Mouse (Mus musculus) embryonic stem cell, embryonic (primary cell): Measurements from ENCODE around the gene Nav2.

Source experiments
- CTCF ChIA-PET, 4 experiments: fragments of 300-600 bp in 2 of 4; fragments of 350-600 bp in 2 of 4; sonication (Branson Sonifier 250); formaldehyde crosslinking; loops; one replicate each; lab custom pipeline; 2022; ENCODE audit warnings: inconsistent platforms in 2 of 4; lab: Charles Lee
- POLR2A ChIA-PET, 4 experiments: fragments of 300-600 bp in 2 of 4; fragments of 350-600 bp in 2 of 4; sonication (Branson Sonifier 250); formaldehyde crosslinking; loops; one replicate each; lab custom pipeline; 2022; ENCODE audit warnings: antibody characterized with exemption in 4 of 4, inconsistent platforms in 1 of 4; lab: Charles Lee

The Nav2 gene

GRCm38 (mm10) chr7:49128224-49128623, 219.7 kb downstream of the Nav2 start:
- ChIA-PET POLR2A (no interaction called here), CTCF (interaction anchor here in 2 of 4 experiments (1.3 to 1.5 kb wide), 2 partner anchors 144 to 145 kb away, joined by 4 to 6 read pairs; no protein-coding TSS in a partner anchor)

GRCm38 (mm10) chr7:49132851-49133351, 224.4 kb downstream of the Nav2 start:
- CTCF ChIA-PET, result interaction anchor here (0.5 to 3.3 kb wide), 62 partner anchors 8 to 620 kb away, joined by 3 to 59 read pairs (median 4); partner anchors contain the start of gene E2f8 (in 1 of the 4)
- POLR2A ChIA-PET, result interaction anchor here in 2 of 4 experiments (0.6 to 1.4 kb wide), 5 partner anchors 113 to 291 kb away, joined by 3 to 6 read pairs (median 4); no protein-coding TSS in a partner anchor

GRCm38 (mm10) chr7:49134396-49134795, 225.9 kb downstream of the Nav2 start:
- CTCF ChIA-PET, result interaction anchor here in 3 of 4 experiments (0.6 to 3.3 kb wide), 7 partner anchors 11 to 208 kb away, joined by 5 to 59 read pairs (median 19); no protein-coding TSS in a partner anchor
- POLR2A ChIA-PET, result interaction anchor here in 1 of 4 experiments (0.6 kb wide), 1 partner anchor 215 kb away, joined by 7 read pairs; no protein-coding TSS in a partner anchor

GRCm38 (mm10) chr7:49139762-49140161, 231.2 kb downstream of the Nav2 start:
- CTCF ChIA-PET, result interaction anchor here in 2 of 4 experiments (0.6 kb wide), 2 partner anchors 122 to 618 kb away, joined by 3 read pairs; no protein-coding TSS in a partner anchor
- POLR2A ChIA-PET, result interaction anchor here in 1 of 4 experiments (0.6 kb wide), 1 partner anchor 296 kb away, joined by 3 read pairs; no protein-coding TSS in a partner anchor

- ChIA-PET POLR2A (no interaction called here), CTCF (no interaction called here)
These were observed 235.4 kb downstream of the Nav2 start for GRCm38 (mm10) chr7:49143966-49144365.

- ChIA-PET CTCF (interaction anchor here in 3 of 4 experiments (0.6 to 1.7 kb wide), 7 partner anchors 13 to 282 kb away, joined by 3 to 4 read pairs (median 3); no protein-coding TSS in a partner anchor), POLR2A (interaction anchor here in 1 of 4 experiments (0.5 kb wide), 1 partner anchor 281 kb away, joined by 8 read pairs; no protein-coding TSS in a partner anchor)
These were observed 237.5 kb downstream of the Nav2 start for GRCm38 (mm10) chr7:49145749-49146670.

- ChIA-PET POLR2A (interaction anchor here in 1 of 4 experiments (0.5 to 1.0 kb wide), 2 partner anchors 19 to 120 kb away, joined by 3 read pairs; no protein-coding TSS in a partner anchor), CTCF (interaction anchor here in 2 of 4 experiments (0.5 to 1.3 kb wide), 3 partner anchors 27 to 126 kb away, joined by 3 to 11 read pairs (median 3); no protein-coding TSS in a partner anchor)
These were observed 243.8 kb downstream of the Nav2 start for GRCm38 (mm10) chr7:49152297-49152696.

- CTCF ChIA-PET, result interaction anchor here in 2 of 4 experiments (0.5 to 1.3 kb wide), 3 partner anchors 27 to 126 kb away, joined by 3 to 11 read pairs (median 3); no protein-coding TSS in a partner anchor
- POLR2A ChIA-PET, result interaction anchor here in 1 of 4 experiments (1.0 kb wide), 1 partner anchor 120 kb away, joined by 3 read pairs; no protein-coding TSS in a partner anchor
These were observed 244.2 kb downstream of the Nav2 start for GRCm38 (mm10) chr7:49152713-49153112.

GRCm38 (mm10) chr7:49158641-49159381, 250.3 kb downstream of the Nav2 start:
- ChIA-PET CTCF (interaction anchor here in 1 of 4 experiments (0.6 kb wide), 1 partner anchor 35 kb away, joined by 3 read pairs; no protein-coding TSS in a partner anchor), POLR2A (interaction anchor here in 2 of 4 experiments (0.6 to 0.7 kb wide), 2 partner anchors 17 to 457 kb away, joined by 3 to 4 read pairs; no protein-coding TSS in a partner anchor)

- POLR2A ChIA-PET, result interaction anchor here in 1 of 4 experiments (0.7 kb wide), 1 partner anchor 18 kb away, joined by 3 read pairs; no protein-coding TSS in a partner anchor
- CTCF ChIA-PET, result interaction anchor here in 2 of 4 experiments (0.6 kb wide), 2 partner anchors 34 to 265 kb away, joined by 3 to 6 read pairs; no protein-coding TSS in a partner anchor
These were observed 251.4 kb downstream of the Nav2 start for GRCm38 (mm10) chr7:49159646-49160555.

- POLR2A ChIA-PET, result no interaction called here
- CTCF ChIA-PET, result no interaction called here
These were observed 253.6 kb downstream of the Nav2 start for GRCm38 (mm10) chr7:49162079-49162478.

- CTCF ChIA-PET, result no interaction called here
These were observed 255.3 kb downstream of the Nav2 start for GRCm38 (mm10) chr7:49163789-49164188.

GRCm38 (mm10) chr7:49164868-49165267, 256.4 kb downstream of the Nav2 start:
- POLR2A ChIA-PET, result no interaction called here
- CTCF ChIA-PET, result no interaction called here

More at GRCm38 (mm10) chr7:49163789-49164188, 255.3 kb downstream of the Nav2 start:
- POLR2A ChIA-PET, result no interaction called here

GRCm38 (mm10) chr7:49172926-49173325, 264.4 kb downstream of the Nav2 start:
- ChIA-PET CTCF (no interaction called here), POLR2A (no interaction called here)

- CTCF ChIA-PET, result interaction anchor here in 2 of 4 experiments (0.6 to 1.5 kb wide), 2 partner anchors 81 to 97 kb away, joined by 3 to 13 read pairs; no protein-coding TSS in a partner anchor
- POLR2A ChIA-PET, result no interaction called here
These were observed 267.4 kb downstream of the Nav2 start for GRCm38 (mm10) chr7:49175784-49176409.

GRCm38 (mm10) chr7:49176590-49177201, 268.2 kb downstream of the Nav2 start:
- CTCF ChIA-PET, result interaction anchor here in 1 of 4 experiments (0.7 kb wide), 1 partner anchor 308 kb away, joined by 6 read pairs; no protein-coding TSS in a partner anchor
- POLR2A ChIA-PET, result interaction anchor here in 1 of 4 experiments (0.7 kb wide), 1 partner anchor 196 kb away, joined by 6 read pairs; no protein-coding TSS in a partner anchor
